Mouse (Mus musculus) hindbrain, embryonic 11.5 days (tissue): ENCODE measurements around the gene Pex13. TPM values are rescaled to one million over a fixed set of nuclear protein-coding genes. Genes with fewer than 3 reads are reported as not detected.

Experiments used
- ATAC-seq: fragments of 200-750 bp; cut with Nextera tagmentation; 2 replicates; pipeline ENCODE4 v1.8.0; 2017; ENCODE audit warnings: mild to moderate bottlenecking, moderate TSS enrichment, moderate library complexity; ENCODE audit not compliant: low FRiP score
- DNase-seq: peaks from one replicate; pipeline ENCODE4 v3.0.0-alpha.2; 2015; ENCODE audit warnings: low spot score
- H3K27ac ChIP-seq: fragments of 300-500 bp; sonication (generic); 2 replicates; pipeline ENCODE4 v1.5.1; 2014; ENCODE audit warnings: mild to moderate bottlenecking, low read depth, low read length
- H3K27me3 ChIP-seq: fragments of 300-500 bp; sonication (generic); 2 replicates; pipeline ENCODE4 v1.6.1; 2014; ENCODE audit warnings: mild to moderate bottlenecking, low read length, moderate library complexity, mixed read lengths; ENCODE audit not compliant: control insufficient read depth, insufficient read depth
- H3K36me3 ChIP-seq: fragments of 300-500 bp; sonication (generic); 2 replicates; pipeline ENCODE4 v1.6.1; 2014; ENCODE audit warnings: mild to moderate bottlenecking, low read length, moderate library complexity, mixed read lengths; ENCODE audit not compliant: control insufficient read depth, insufficient read depth
- H3K4me1 ChIP-seq: fragments of 300-500 bp; sonication (generic); replicated peaks from 2 replicates; pipeline ENCODE4 v1.6.1; 2014; ENCODE audit warnings: low read length, mixed read lengths; ENCODE audit not compliant: control insufficient read depth, insufficient read depth
- H3K4me2 ChIP-seq: fragments of 300-500 bp; sonication (generic); replicated peaks from 2 replicates; pipeline ENCODE4 v1.6.1; 2014; ENCODE audit warnings: mild to moderate bottlenecking, low read depth, low read length
- H3K4me3 ChIP-seq: fragments of 300-500 bp; sonication (generic); 2 replicates; pipeline ENCODE4 v1.5.1; 2014; ENCODE audit warnings: low read depth, low read length
- H3K9ac ChIP-seq: fragments of 300-500 bp; sonication (generic); 2 replicates; pipeline ENCODE4 v1.6.1; 2014; ENCODE audit warnings: low read depth, low read length
- H3K9me3 ChIP-seq: fragments of 300-500 bp; sonication (generic); 2 replicates; pipeline ENCODE4 v1.6.1; 2016; ENCODE audit warnings: low read length; ENCODE audit not compliant: control insufficient read depth
- WGBS: fragments of 180-500 bp; shearing (Covaris S2); extraction: QIAGEN DNeasy Blood & Tissue Kit; methylation state at CpG from one replicate; pipeline ENCODE4 v1.1.7; 2014; 5-methylcytosine and 5-hydroxymethylcytosine counted together
- polyA plus RNA-seq: library from polyadenylated mRNA; unstranded; fragments of >200 nt; fragmentation: Nextera tagmentation; extraction: Ambion mirVana; gene quantifications from 2 replicates; pipeline ENCODE4 v1.2.1, GENCODE M21; 2014

The Pex13 gene
- 42.2 and 49.6 TPM in 2 replicates for polyA plus RNA-seq

DNA sequence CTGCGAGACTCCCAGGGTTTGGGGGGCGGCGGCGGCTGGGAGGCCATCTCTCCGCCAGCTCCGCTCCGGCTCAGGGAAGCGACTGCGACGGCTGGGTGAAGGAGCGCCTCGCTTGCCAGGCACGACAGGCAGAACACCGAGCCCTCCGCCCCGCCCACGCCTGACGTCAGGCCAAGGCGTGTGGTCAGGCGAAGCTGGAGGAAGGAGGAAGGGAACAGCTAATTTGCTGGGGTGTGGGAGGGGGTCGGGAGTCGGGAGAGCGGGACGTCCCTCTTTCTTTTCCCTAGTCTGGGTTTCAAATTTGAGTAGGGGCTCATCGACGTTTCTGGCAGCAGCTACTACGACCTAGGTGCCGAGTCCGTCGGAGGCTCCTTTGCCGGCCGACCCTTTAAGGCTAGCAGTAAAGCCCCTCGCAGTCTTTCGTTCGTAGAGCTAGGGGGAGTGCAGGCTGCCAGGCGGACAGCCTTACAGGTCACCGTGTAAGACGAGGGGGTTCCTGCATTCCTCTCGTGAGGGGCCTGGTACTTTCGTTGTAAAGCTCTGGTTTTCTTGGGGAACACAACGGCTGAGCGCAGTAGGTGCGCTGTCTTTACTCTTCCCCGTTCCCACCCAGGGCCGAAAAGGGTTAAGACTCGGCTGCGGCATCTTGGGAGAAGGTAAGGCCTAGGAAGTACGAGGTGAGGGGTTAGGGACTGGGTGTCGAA is at the start of gene Pex13:
Pex13 (minus strand) TSS at position 162 of the 704 bp plus-strand sequence.
- DNase-seq = peak; percentile 98
- Histone ChIP-seq H3K4me1 (no peaks in the 10 kb centered on the region), H3K27ac (peak within 1 kb of the TSS; percentile 74), H3K36me3 (no peaks in the 10 kb centered on the region), H3K4me3 (peak within 1 kb of the TSS; percentile 69), H3K27me3 (no peaks in the 10 kb centered on the region), H3K9me3 (no peaks in the 10 kb centered on the region), H3K9ac (peak within 1 kb of the TSS; percentile 73), H3K4me2 (peak within 1 kb of the TSS; percentile 63)
- under 1% methylated on average over 44 of the region's 49 CpGs for WGBS
- peak; percentile 99 for ATAC-seq

DNA sequence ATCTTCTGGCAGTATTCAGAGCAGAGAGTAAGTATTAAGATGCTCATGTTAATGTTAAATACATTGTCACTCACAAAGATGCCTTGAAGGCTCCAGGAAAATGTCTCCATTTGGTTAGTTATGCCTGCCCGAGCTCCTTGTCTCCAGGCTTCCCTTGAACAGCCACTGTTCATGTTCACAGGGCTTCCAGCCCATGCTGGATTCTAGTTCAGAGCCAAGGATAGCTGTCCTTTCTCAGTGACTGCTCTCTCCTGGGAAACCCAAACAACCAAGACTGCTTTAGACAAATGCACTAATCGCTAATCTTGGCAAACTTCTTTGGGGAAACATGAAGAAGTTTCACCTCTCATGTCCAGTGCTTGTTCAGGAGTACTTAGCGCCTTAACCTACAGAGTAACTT is 46.5 kb upstream of the Pex13 start:
- Histone ChIP-seq H3K4me1 (no peaks in the 10 kb centered on the region), H3K4me2 (no peak overlapping the region), H3K27me3 (no peaks in the 10 kb centered on the region), H3K9me3 (no peaks in the 10 kb centered on the region), H3K27ac (no peak overlapping the region), H3K4me3 (no peak overlapping the region), H3K36me3 (peaks cover 11% of the 10 kb centered on the region; the same call in 1 of the 2 replicates), H3K9ac (no peak overlapping the region)
- ATAC-seq (no peak), DNase-seq (no peak)
- 89% methylated on average over 3 of the region's 3 CpGs for WGBS

DNA sequence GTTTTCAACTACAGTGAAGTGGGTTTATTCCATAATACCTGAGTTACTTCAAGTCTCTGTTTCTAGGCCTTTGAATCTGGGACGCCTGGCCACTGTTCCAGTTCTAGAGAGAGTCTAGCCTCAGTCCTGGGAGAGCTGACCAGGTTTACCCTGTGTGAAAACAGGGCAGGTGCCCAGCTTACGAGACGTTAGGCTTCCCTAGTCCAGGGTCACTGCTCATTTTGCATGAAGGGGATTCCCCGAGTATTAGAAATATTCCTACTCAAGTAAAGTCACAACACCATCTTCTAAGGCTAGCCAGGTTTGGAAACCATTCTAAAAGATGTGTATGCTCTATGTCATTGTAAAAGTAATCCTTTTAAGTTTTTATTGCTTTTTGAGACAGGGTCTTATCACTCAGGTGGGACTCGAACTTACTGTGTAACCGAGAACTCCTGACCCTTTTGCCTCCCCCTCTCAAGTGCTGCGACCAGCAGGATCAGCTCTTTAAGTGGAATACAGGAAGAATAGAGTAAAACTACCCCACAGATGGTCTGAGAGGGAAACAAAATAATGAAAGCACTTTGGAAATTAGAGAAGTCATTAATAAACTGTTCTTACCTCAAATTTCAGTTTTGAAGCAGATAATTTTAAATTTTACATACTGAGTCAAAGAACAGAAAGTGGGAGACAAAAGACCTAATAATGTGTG is 39.0 kb upstream of the Pex13 start:
- DNase-seq = no peak
- no peaks in the 10 kb centered on the region for H3K27me3 ChIP-seq
- no peak overlapping the region for H3K4me3 ChIP-seq
- H3K4me2 ChIP-seq = no peak overlapping the region
- 87% methylated on average over 7 of the region's 7 CpGs for WGBS
- H3K27ac ChIP-seq = no peak overlapping the region
- no peak overlapping the region for H3K9ac ChIP-seq
- H3K36me3 ChIP-seq = peaks cover 7% of the 10 kb centered on the region; the same call in 1 of the 2 replicates
- no peaks in the 10 kb centered on the region for H3K4me1 ChIP-seq
- H3K9me3 ChIP-seq = no peaks in the 10 kb centered on the region
- ATAC-seq = no peak

DNA sequence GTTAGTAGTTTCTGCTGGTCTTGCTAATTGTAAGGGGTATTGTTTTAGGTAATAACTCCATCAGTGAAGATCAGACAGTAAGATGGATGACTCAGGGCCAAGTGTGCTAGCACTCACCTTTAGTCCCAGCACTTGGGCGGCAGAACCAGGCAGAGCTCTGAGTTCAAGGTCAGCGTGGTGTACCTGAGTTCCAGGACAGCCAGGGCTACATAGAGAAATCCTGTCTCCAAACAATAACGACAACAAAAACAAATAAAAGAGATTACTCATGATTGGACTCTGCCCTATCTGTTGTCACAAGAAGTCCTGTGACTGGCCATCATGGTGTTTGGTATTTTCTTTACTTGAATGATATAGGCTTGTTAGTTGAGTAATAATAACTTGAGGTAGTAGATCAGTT is 36.1 kb upstream of the Pex13 start:
- Histone ChIP-seq H3K36me3 (no peaks in the 10 kb centered on the region), H3K4me2 (no peak overlapping the region), H3K4me1 (no peaks in the 10 kb centered on the region), H3K4me3 (no peak overlapping the region), H3K9ac (no peak overlapping the region), H3K9me3 (no peaks in the 10 kb centered on the region), H3K27me3 (no peaks in the 10 kb centered on the region), H3K27ac (no peak overlapping the region)
- DNase-seq (no peak), ATAC-seq (no peak)
- WGBS = 92% methylated on average over 3 of the region's 3 CpGs

DNA sequence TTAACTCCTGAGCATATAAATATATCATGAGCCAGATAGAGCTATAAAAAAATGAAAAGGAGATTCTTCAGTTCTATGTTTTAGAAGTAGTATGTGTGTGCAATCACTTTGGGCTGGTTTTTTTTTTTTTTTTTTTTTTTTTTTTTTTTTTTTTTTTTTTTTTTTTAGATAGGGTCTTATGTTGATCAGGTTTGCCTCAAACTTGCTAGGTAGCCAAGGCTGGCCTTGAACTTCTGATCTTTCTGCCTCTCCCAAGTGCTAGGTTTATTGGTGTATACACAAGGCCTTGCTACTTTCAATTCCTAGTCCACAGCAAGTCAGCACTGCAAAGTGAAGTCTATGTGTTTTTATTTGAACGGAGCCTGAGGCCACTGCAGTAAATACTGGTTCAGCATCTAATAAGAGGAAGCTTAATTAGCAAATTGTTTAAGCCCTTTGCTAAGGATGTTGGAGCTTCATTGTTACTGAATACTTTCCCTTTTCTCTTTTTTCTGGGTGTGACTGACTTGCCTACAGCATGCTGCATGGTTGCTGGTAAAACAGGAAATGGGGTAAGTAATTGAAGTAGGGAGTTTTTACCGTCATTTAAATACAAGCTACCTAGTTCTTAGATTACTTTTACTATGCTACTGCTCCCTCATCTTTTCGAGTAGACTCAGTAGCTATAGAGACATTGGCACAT is 33.8 kb upstream of the Pex13 start:
- Histone ChIP-seq H3K4me3 (no peak overlapping the region), H3K9me3 (no peaks in the 10 kb centered on the region), H3K9ac (no peak overlapping the region), H3K27ac (no peak overlapping the region), H3K4me1 (no peaks in the 10 kb centered on the region), H3K27me3 (no peaks in the 10 kb centered on the region), H3K4me2 (no peak overlapping the region), H3K36me3 (no peaks in the 10 kb centered on the region)
- WGBS = 84% methylated on average over 3 of the region's 3 CpGs
- ATAC-seq = no peak
- DNase-seq = no peak

DNA sequence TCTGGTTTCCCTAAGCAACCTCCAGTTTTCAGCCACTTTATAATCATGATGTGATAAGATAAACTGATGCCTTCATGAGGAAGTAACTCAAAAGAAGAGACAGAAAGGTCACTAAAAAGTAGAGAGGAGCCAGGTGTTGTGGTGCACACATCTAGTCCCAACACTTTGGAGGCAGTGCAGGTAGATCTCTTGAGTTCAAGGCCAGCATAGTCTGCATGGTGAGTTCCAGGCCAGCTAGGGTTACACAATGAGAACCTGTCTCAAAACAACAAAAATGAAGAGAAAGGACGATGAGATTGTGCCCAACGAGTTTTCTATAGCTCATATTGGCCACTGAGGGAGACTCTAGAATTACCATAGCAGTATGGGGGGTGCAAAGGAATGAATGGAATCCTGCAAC is 32.8 kb upstream of the Pex13 start:
- 62% methylated on average over 2 of the region's 2 CpGs for WGBS
- ATAC-seq = no peak

DNA sequence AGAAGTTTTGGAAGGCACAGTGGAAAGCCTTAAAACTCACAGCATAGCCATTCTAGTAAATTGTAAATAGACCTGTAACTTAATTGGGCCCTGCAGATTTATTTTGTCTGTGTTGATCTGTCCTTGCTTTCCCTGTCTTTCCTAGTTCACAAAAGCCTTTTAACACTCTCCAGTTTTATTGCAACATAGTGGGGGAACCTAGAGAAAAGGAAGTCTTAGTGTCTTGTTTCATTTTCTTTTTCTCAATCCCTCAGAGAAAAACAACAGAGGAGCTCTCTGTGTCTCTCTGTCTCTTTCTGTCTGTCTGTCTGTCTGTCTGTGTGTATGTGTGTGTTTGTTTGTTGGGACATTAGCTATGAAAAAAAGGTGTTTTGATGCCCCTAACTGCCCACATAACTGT is 30.1 kb upstream of the Pex13 start:
- Histone ChIP-seq H3K4me3 (no peak overlapping the region), H3K9ac (no peak overlapping the region), H3K27ac (no peak overlapping the region), H3K36me3 (no peaks in the 10 kb centered on the region), H3K4me1 (no peaks in the 10 kb centered on the region), H3K4me2 (no peak overlapping the region), H3K27me3 (no peaks in the 10 kb centered on the region), H3K9me3 (no peaks in the 10 kb centered on the region)
- no peak for ATAC-seq
- no peak for DNase-seq

More for the DNA sequence above, 32.8 kb upstream of the Pex13 start:
- Histone ChIP-seq H3K9ac (no peak overlapping the region), H3K36me3 (no peaks in the 10 kb centered on the region), H3K27me3 (no peaks in the 10 kb centered on the region), H3K27ac (no peak overlapping the region), H3K4me1 (no peaks in the 10 kb centered on the region), H3K9me3 (no peaks in the 10 kb centered on the region), H3K4me2 (no peak overlapping the region), H3K4me3 (no peak overlapping the region)
- DNase-seq = no peak

DNA sequence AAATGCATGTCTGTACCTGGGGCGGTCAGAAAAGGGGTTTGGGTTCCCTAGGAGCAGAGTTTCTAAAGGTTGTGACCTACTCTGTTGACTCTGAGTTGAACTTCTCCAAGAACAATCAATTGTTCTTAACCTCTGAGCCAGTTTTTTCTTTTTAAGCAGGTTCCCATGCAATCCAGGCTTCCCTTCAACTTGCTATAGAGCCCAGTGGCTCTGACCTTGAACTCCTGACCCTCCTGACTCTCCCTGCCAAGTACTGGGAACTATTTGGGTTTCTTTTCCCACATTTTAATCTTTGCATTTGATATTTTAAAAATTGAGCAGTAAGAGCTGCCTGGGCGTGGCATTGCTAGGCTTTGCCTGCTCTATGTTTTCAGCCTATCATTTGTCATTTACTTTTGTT is 27.5 kb upstream of the Pex13 start:
- Histone ChIP-seq H3K27ac (no peak overlapping the region), H3K9ac (no peak overlapping the region), H3K4me3 (no peak overlapping the region), H3K27me3 (no peaks in the 10 kb centered on the region), H3K4me1 (no peaks in the 10 kb centered on the region), H3K9me3 (no peaks in the 10 kb centered on the region), H3K36me3 (no peaks in the 10 kb centered on the region), H3K4me2 (no peak overlapping the region)
- DNase-seq (no peak), ATAC-seq (no peak)
- WGBS = 92% methylated on average over 2 of the region's 2 CpGs
